Mouse (Mus musculus) brain, embryonic 14.5 days (tissue): ENCODE data around the gene Gcgr.

ENCODE experiments used
- CTCF ChIP-seq: fragments of 200-500 bp; IDR thresholded peaks from 2 replicates; pipeline ENCODE4 v1.5.1; 2012; ENCODE audit warnings: inconsistent platforms, mild to moderate bottlenecking, moderate library complexity, borderline replicate concordance; ENCODE audit not compliant: insufficient read depth, insufficient read length; ENCODE audit errors: extremely low read depth
- POLR2A ChIP-seq: fragments of 200-500 bp; IDR thresholded peaks from 2 replicates; pipeline ENCODE4 v1.6.1; 2012; ENCODE audit warnings: mild to moderate bottlenecking, inconsistent platforms, borderline replicate concordance; ENCODE audit not compliant: poor library complexity, insufficient read depth, insufficient read length, severe bottlenecking; ENCODE audit errors: extremely low read depth

DNA sequence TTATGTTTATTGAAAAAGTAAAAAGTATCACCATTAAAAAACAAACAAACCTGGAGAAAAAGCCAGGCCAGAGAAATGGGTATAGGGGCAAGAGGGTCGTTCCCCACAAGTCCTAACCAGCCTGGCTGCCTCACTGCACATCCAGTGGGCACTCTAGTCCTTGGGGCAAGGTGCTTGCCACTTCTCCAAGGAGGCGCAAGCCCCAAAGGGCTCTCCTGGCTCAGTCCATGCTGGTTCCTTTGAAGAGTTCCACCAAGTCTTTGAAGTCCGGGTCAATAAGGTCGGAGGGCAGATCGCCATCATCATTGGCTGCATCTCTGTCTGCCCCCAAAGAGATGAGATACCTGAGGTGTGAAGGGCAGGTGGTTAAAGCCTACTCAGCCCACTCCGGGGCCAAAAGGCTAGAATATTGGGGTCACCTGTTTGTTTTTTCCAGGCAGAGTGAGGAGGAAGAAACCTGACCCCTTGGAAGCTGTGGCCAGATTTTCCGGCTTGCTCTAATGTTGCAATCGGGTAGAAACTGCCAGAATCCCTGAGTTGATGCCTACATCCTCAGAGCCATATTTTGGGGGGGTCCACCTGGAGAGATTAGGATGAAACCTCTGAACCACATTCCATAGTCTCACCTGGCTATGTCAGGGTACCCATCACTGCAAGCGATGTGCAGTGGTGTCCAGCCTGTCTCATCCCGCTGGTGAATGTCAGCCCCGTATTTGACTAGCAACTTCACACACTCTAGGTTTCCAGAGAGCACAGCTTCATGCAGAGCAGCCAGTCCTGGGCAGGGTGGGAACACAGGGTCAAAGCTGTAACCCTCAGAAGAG is 19.7 kb downstream of the Gcgr start:
- TF ChIP-seq CTCF (no peak), POLR2A (no peak)
